Mouse (Mus musculus): ENCODE data around the gene Nob1.

The Nob1 gene

GRCm38 (mm10) chr8:107385063-107385462, 39.8 kb downstream of the Nob1 start:
- DNase-seq = no peak

GRCm38 (mm10) chr8:107384651-107385050, 40.2 kb downstream of the Nob1 start:
- no peak for DNase-seq

GRCm38 (mm10) chr8:107382898-107383297, 42.0 kb downstream of the Nob1 start:
- no peak for DNase-seq

GRCm38 (mm10) chr8:107381666-107382065, 43.2 kb downstream of the Nob1 start:
- DNase-seq = no peak

- no peak for DNase-seq
Measured at GRCm38 (mm10) chr8:107380734-107381133, 44.1 kb downstream of the Nob1 start.

GRCm38 (mm10) chr8:107377346-107377745, 47.5 kb downstream of the Nob1 start:
- no peak for DNase-seq

- no peak for DNase-seq
Measured at GRCm38 (mm10) chr8:107370311-107370710, 54.5 kb downstream of the Nob1 start.

All from cerebellum, adult 9-10 months (tissue).